Mouse (Mus musculus): Measurements from ENCODE around the gene Chac1.

Chac1 gene

DNA sequence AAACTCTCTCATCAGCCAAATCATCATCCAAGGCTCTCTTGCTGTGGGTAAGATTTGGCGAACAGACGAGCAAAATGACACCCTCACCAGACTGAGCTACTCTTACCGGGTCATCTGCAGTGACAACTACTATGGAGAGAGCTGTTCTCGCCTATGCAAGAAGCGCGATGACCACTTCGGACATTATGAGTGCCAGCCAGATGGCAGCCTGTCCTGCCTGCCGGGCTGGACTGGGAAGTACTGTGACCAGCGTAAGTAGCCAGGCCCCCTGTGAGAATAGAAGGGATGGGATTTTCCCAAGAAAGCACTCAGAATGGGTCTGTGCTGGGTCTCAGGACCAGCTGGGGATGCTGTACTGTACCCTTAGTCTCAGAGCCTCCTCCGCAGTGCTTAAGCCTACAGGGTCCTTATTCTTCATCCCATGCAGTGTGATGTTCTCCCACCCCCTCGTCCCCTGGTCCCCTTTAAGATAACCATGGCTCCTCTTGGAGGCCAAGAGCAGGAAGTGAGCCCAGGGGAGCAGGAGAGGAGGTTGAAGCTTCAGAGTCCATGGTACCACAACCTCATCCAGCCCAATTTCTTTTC is 23.0 kb upstream of the Chac1 start:
- in situ Hi-C loops (cut with MboI), result no loop called here

- in situ Hi-C loops (cut with MboI), result no loop called here
Observed at GRCm38 (mm10) chr2:119328546-119328945, 22.5 kb upstream of the Chac1 start.

GRCm38 (mm10) chr2:119329123-119329817 is 21.8 kb upstream of the Chac1 start:
- in situ Hi-C loops (cut with MboI), result no loop called here

GRCm38 (mm10) chr2:119330795-119331194 is 20.2 kb upstream of the Chac1 start:
- in situ Hi-C loops (cut with MboI), result no loop called here

- in situ Hi-C loops (cut with MboI), result no loop called here
Observed at GRCm38 (mm10) chr2:119332177-119332661, 18.8 kb upstream of the Chac1 start.

DNA sequence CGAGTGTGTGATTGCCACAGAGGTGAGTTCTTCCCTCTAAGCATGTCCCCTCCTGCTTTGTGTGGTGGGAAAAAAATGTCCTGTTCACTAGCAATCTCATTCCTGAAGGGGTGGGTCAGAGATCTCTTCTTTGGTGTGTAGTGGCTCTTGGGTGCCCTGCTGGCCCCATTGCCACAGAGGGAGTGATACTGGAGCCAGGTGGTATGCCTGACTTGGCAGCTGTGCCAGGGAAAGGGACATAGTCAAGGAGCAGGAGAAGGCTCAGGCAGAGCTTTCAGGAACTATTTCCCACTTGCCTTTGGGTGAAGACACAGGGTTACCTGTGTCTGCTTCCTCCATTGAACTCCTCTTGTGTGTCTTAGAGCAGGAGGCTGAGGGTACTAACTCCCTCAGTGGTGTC is 16.9 kb upstream of the Chac1 start:
- in situ Hi-C loops (cut with MboI), result no loop called here

DNA sequence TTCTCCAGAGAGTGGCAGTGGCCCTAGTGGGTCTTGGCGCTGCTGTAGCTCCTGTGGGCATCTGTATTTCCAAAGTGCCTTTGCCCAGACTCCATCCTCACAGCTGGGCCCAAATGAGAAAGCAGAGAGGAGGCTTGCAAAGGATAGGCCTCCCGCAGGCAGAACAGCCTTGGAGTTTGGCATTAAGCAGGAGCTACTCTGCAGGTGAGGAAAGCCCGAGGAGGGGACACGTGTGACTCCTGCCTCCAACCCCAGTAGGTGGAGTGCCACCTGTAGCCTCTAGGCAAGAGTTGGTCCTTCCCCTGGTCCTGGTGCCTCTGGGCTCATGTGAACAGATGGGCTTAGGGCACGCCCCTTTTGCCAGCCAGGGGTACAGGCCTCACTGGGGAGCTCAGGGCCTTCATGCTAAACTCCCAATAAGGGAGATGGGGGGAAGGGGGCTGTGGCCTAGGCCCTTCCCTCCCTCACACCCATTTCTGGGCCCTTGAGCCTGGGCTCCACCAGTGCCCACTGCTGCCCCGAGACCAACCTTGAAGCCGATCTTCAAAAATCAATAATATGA is 16.0 kb upstream of the Chac1 start:
- in situ Hi-C loops (cut with MboI), result no loop called here

DNA sequence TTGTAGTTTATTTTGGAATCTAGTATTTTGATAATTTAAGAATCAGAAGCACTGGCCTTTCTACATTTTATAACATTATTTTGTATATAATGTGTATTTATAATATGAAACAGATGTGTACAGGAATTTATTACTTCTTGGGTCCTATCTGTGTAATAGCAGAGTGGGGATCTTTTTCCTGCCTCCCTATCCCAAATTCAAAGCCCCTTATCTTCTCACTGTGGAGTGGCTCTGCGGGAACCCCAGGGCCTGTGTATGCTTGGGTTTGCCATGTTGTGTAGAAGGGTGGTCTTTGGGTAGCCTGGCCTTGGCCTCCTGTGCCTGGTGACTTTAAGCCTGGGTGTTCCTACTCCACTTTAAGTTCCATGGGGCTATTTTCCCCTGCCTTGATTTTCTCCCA is 15.5 kb upstream of the Chac1 start:
- in situ Hi-C loops (cut with MboI), result no loop called here

- in situ Hi-C loops (cut with MboI), result no loop called here
Observed at GRCm38 (mm10) chr2:119336002-119336401, 15.0 kb upstream of the Chac1 start.

DNA sequence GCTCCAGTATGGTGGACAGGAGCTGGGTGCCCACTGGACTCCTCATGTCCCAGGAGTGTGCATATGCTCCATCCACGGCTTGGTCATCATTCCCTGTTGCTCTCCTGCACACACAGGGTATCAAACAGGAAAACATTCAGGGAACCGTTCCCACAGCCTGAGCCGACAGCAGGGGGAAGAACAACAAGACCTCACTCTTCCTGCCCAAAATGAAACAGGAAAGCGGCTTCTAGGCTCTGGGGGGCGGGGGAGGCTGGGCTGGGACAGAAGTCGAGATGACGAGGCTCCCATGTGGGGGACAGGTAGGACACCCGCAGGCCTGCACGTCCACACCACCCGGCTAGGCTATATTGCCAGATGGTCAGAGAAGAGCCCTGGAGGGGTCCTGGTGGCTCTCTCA is 14.6 kb upstream of the Chac1 start:
- in situ Hi-C loops (cut with MboI), result no loop called here

- in situ Hi-C loops (cut with MboI), result no loop called here
Observed at GRCm38 (mm10) chr2:119337425-119338265, 13.4 kb upstream of the Chac1 start.

- in situ Hi-C loops (cut with MboI), result no loop called here
Observed at GRCm38 (mm10) chr2:119344537-119345138, 6.4 kb upstream of the Chac1 start.

GRCm38 (mm10) chr2:119353707-119354106 is 2.7 kb downstream of the Chac1 start:
- in situ Hi-C loops (cut with MboI), result no loop called here

DNA sequence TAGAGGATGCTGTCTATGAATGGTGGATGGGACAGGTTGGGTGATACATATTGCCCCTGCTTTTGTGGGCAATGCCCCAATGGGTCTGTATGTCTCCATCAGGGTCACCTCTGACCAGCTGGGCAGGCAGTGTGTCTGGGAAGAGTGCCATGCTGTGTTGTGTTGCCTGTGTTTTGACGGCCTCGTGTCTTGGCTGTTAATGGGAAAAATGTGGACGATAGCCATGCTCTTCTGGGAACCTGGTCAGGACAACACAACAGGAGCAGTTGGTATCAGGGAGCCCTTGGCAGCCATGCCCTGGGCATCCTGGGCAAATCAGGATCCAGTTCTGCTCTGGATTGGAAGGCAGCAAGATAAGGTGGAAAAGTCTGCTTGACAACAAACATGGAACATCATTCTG is 4.1 kb downstream of the Chac1 start:
- in situ Hi-C loops (cut with MboI), result no loop called here

GRCm38 (mm10) chr2:119355651-119356050 is 4.6 kb downstream of the Chac1 start:
- in situ Hi-C loops (cut with MboI), result no loop called here

DNA sequence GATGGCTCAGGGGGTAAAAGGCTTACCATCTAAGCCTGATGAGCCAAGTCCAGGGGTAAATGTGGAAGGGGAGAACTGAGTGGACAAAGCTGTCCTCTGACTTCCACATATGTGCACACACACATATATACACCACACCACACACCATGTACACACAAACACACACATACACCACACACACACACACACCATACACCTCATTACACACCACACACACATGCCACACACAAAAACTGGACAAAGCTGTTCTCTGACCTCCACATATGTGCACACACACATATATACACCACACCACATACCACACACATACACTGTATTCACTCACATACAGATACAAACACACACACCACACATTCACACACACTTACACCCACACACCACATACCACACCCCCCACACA is 5.3 kb downstream of the Chac1 start:
- in situ Hi-C loops (cut with MboI), result no loop called here

- in situ Hi-C loops (cut with MboI), result no loop called here
Observed at GRCm38 (mm10) chr2:119356805-119357204, 5.8 kb downstream of the Chac1 start.

DNA sequence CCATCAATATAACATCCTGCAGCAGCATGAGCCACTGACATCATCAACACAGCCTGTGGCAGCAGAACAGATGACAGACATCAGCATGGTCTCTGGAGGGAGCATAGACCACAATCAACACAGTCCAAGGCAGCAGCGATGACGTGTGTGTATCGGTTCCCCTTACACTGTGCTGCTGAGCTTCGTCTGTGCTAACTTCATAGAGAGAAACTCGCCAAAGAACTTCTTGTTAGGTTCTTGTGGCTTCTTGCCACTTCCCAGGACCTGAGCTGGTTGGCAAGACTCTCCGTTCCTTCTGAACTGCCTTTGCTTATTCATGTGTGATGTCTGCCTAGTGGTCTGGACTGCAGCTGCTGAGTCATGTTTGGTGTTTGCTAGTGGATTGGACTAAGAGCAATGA is 7.2 kb downstream of the Chac1 start:
- in situ Hi-C loops (cut with MboI), result no loop called here

DNA sequence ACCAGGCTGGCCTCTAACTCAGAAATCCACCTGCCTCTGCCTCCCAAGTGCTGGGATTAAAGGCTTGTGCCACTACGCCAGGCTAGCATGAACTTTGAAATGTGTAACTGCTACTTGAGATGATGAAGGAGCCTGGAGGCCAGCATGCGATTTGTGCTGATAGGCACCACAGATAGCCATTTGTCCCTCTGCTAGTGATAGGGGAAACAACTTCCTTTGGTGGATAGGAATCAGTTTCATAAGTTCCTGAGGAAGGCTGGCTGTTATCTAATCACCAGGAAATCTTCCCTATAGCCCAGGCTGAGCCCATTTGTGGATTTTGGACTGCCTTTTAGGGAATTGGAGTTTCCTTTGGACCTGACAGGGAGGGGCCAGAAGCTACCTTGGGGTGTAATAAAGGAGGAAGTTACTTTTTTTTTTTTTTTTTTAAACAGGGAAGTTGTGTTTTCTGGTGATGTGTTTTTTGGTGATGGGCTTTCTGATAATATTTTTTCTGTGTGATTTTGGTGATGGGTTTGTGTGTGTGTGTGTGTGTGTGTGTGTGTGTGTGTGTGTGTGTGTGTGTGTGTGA is 8.8 kb downstream of the Chac1 start:
- in situ Hi-C loops (cut with MboI), result no loop called here

DNA sequence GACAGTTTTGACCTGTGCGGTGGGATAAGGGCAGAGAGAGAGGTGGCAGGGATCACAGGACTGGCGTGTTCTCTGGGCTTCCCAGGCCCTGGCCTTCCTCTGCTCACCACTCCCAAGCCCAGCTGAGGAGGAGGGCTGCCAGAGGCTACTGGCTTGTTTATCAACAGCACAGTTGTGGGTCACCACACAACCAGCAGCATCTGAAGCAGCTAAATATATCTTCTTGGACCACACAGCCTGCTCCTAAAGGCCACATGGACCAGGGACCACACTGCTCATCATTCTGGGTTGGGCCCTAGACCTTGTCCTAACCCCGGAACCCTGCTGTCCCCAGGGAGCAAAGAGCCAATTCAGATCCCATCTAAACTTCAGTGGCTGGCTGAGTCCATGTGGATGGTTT is 13.9 kb downstream of the Chac1 start:
- in situ Hi-C loops (cut with MboI), result no loop called here

GRCm38 (mm10) chr2:119367346-119367745 is 16.3 kb downstream of the Chac1 start:
- in situ Hi-C loops (cut with MboI), result no loop called here

- in situ Hi-C loops (cut with MboI), result no loop called here
Observed at GRCm38 (mm10) chr2:119370116-119370515, 19.1 kb downstream of the Chac1 start.
